Mouse (Mus musculus) mature B cell (primary cell): Measurements from ENCODE around the gene Gm773.
"Not testable (repeated sequence)": the region's sequence is repeated elsewhere in the genome, so short reads cannot be mapped to it uniquely, and the experiment has no call there.

ENCODE experiments used
- in situ Hi-C: fragments of 300-500 bp; cut with MboI; formaldehyde crosslinking; loops from 2 replicates; pipeline ENCODE4 v1.14.3; 2019

The Gm773 gene

DNA sequence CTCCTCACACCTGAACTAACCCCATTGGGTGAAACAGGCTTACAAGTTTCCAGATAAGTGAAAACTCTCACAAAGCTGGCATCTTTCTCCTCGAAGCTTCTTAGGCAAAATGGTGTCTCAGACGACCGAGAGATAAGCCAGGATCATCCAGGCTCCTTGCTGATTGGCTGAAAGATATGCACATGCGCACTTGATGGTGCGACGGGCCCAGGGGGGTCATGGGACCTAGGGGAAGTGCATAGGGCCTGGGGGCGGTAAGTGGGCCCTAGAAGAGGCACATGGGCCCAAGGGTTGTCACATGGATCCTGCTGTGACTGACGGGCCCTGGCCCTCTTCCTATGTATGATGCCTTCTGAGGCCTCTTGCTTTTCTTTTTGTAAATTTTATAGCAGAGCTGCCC lies at the start of gene Gm773:
Gene Gm773, minus strand, starts transcription at position 111 of the 400 bp plus-strand sequence.
- in situ Hi-C loops = no loop called here

DNA sequence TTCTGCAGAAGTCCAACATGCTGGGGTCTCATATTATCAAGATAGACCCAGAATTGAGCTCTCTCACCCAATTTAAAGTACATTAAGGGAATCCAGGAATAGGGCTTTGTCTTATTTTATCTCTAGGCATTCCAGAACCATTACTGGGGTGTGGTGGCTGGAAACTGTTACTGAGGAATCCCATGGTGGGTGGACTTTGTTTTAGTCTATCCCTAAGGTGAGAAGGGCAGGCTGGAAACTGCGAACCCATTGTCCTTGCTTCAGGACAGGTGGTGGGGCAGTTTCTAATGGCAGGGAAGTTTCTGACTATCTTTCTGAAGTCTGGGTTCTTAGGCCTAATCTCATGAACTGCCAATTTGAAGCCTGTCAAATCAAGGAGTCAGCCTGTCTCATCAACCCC lies 26.2 kb downstream of the Gm773 start:
- in situ Hi-C loops = not testable (repeated sequence)

DNA sequence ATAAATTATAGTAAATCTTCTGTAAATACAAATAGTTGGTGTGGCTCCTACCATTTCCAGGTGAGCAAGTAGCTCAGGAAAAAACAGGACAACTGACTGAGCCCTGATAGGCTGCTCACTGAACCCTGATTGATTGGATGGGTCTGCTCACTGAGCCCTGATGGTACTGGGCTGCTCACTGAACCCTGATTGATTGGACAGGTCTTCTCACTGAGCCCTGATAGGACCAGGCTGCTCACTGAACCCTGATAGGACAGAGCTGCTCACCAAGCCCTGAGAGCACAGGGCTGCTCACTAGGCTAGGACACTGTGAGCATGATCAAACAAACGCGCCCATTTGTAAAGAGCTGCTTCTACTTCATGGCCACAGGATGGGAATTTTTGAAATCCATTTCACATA lies 61.3 kb downstream of the Gm773 start:
- in situ Hi-C loops = no loop called here
